Mouse (Mus musculus): Measurements from ENCODE around the gene Ldlrad3.

The Ldlrad3 gene

GRCm38 (mm10) chr2:102073266-102074037 is 112.7 kb downstream of the Ldlrad3 start:
- DNase-seq (ENCODE audit: low read depth, low spot score), result no peak

GRCm38 (mm10) chr2:102072859-102073258 is 113.3 kb downstream of the Ldlrad3 start:
- DNase-seq (ENCODE audit: low read depth, low spot score), result no peak

GRCm38 (mm10) chr2:102071022-102071717 is 115.0 kb downstream of the Ldlrad3 start:
- no peak for DNase-seq (ENCODE audit: low read depth, low spot score)

GRCm38 (mm10) chr2:102064826-102065441 is 121.3 kb downstream of the Ldlrad3 start:
- no peak for DNase-seq (ENCODE audit: low read depth, low spot score)

GRCm38 (mm10) chr2:102063906-102064505 is 122.2 kb downstream of the Ldlrad3 start:
- no peak for DNase-seq (ENCODE audit: low read depth, low spot score)

GRCm38 (mm10) chr2:102062861-102063468 is 123.2 kb downstream of the Ldlrad3 start:
- no peak for DNase-seq (ENCODE audit: low read depth, low spot score)

- no peak for DNase-seq (ENCODE audit: low read depth, low spot score)
Measured at GRCm38 (mm10) chr2:102061921-102062320, 124.3 kb downstream of the Ldlrad3 start.

- DNase-seq (ENCODE audit: low read depth, low spot score), result no peak
Measured at GRCm38 (mm10) chr2:102057746-102058145, 128.4 kb downstream of the Ldlrad3 start.

- DNase-seq (ENCODE audit: low read depth, low spot score), result no peak
Measured at GRCm38 (mm10) chr2:102057029-102057685, 129.0 kb downstream of the Ldlrad3 start.

GRCm38 (mm10) chr2:102056144-102056543 is 130.0 kb downstream of the Ldlrad3 start:
- no peak for DNase-seq (ENCODE audit: low read depth, low spot score)

GRCm38 (mm10) chr2:102052951-102053660 is 133.1 kb downstream of the Ldlrad3 start:
- DNase-seq (ENCODE audit: low read depth, low spot score), result peak; percentile 94

GRCm38 (mm10) chr2:102052353-102052752 is 133.8 kb downstream of the Ldlrad3 start:
- no peak for DNase-seq (ENCODE audit: low read depth, low spot score)

GRCm38 (mm10) chr2:102049866-102050550 is 136.2 kb downstream of the Ldlrad3 start:
- DNase-seq (ENCODE audit: low read depth, low spot score), result no peak

GRCm38 (mm10) chr2:102048296-102049175 is 137.6 kb downstream of the Ldlrad3 start:
- no peak for DNase-seq (ENCODE audit: low read depth, low spot score)

- DNase-seq (ENCODE audit: low read depth, low spot score), result no peak
Measured at GRCm38 (mm10) chr2:102046481-102046880, 139.7 kb downstream of the Ldlrad3 start.

- no peak for DNase-seq (ENCODE audit: low read depth, low spot score)
Measured at GRCm38 (mm10) chr2:102040456-102040855, 145.7 kb downstream of the Ldlrad3 start.

- no peak for DNase-seq (ENCODE audit: low read depth, low spot score)
Measured at GRCm38 (mm10) chr2:102040011-102040410, 146.2 kb downstream of the Ldlrad3 start.

GRCm38 (mm10) chr2:102038895-102039667 is 147.1 kb downstream of the Ldlrad3 start:
- DNase-seq (ENCODE audit: low read depth, low spot score), result no peak

Measured in 3T3-L1 (cell line).